Mouse (Mus musculus): Measurements from ENCODE around the gene Hey2. TPM values are rescaled to one million over a fixed set of nuclear protein-coding genes. Genes with fewer than 3 reads are reported as not detected.

The Hey2 gene
- polyA plus RNA-seq, 1 experiment from 2014 or later = 3.8 TPM

- H3K4me1 ChIP-seq = no peaks in the 10 kb centered on the region
- no peaks in the 10 kb centered on the region for H3K27me3 ChIP-seq (ENCODE audit: low read depth, poor library complexity, severe bottlenecking)
- WGBS = 47% methylated on average over 9 of the region's 9 CpGs
- H3K36me3 ChIP-seq = no peaks in the 10 kb centered on the region
- no peaks in the 10 kb centered on the region for H3K9me3 ChIP-seq (replicated peaks)
- DNase-seq (ENCODE audit: low spot score) = no peak
- H3K4me3 ChIP-seq = peak overlapping the region; percentile 41
- no peak overlapping the region for H3K27ac ChIP-seq (replicated peaks)
Observed at GRCm38 (mm10) chr10:30810247-30810966, 32.2 kb downstream of the Hey2 start.

GRCm38 (mm10) chr10:30803587-30804253 lies 38.9 kb downstream of the Hey2 start:
- Histone ChIP-seq H3K36me3 (no peaks in the 10 kb centered on the region), H3K9me3 (replicated peaks) (no peaks in the 10 kb centered on the region), H3K27ac (replicated peaks) (peak overlapping the region; percentile 97), H3K4me3 (peak overlapping the region; percentile 87), H3K27me3 (ENCODE audit: low read depth, poor library complexity, severe bottlenecking) (no peaks in the 10 kb centered on the region), H3K4me1 (peaks cover 18% of the 10 kb centered on the region)
- WGBS = 45% methylated on average over 7 of the region's 7 CpGs
- DNase-seq (ENCODE audit: low spot score) = no peak

DNA sequence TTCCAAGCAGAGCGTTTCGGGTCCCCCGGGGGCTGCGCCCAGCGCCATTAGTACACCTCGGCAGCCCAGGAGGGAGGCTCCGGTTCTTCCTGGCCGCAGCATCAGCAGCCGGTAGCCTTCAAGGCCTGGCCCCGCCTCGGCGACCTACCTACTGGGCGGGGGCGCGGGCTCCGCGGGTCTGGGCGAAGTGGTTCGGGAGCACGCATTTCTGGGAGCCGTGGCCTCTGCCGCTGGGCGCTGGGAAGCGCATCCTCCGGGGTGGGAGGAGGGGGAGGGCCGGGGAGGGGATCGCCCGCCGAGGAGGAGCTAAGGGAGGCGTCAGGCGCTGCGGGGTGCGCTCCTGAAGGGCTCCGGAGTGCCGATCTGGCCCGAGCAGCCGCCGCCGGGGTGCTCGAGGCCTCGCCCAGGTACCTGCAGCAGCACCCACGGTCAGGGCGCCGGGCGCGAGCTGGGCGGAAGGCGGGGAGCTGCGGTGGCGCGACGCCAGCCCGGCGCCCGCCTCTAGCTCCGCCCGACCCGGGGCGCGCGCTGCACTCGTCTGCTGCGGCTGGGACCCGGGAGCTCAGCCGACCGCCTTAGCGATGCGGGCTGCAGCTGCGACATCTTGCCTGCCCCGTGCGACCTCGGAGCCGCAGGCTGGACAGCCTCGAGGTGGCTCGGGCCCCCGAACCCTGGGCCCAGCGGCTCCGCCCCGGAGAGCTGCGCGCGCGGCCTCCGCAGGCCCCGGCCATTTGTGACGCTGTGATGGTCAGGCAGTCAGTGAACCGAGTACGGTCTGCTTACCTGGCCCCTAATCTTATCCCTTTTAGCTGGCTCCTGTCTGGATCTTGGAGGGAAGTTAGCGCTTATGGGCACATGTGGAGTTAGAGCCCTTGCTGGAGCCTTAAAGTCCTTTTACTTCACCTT lies 39.7 kb downstream of the Hey2 start, which contains the start of gene Ncoa7:
Ncoa7 (minus strand) TSS at position 646 of the 906 bp plus-strand sequence.
- WGBS = under 1% methylated on average over 85 of the region's 89 CpGs
- H3K27me3 ChIP-seq (ENCODE audit: low read depth, poor library complexity, severe bottlenecking) = no peaks in the 10 kb centered on the region
- no peaks in the 10 kb centered on the region for H3K36me3 ChIP-seq
- H3K9me3 ChIP-seq (replicated peaks) = no peaks in the 10 kb centered on the region
- H3K4me3 ChIP-seq = peak within 1 kb of the TSS; percentile 87
- H3K27ac ChIP-seq (replicated peaks) = peak within 1 kb of the TSS; percentile 97
- H3K4me1 ChIP-seq = peaks cover 18% of the 10 kb centered on the region
- peak; percentile 86 for DNase-seq (ENCODE audit: low spot score)

GRCm38 (mm10) chr10:30802033-30802432 lies 40.6 kb downstream of the Hey2 start:
- Histone ChIP-seq H3K9me3 (replicated peaks) (no peaks in the 10 kb centered on the region), H3K27me3 (ENCODE audit: low read depth, poor library complexity, severe bottlenecking) (no peaks in the 10 kb centered on the region), H3K27ac (replicated peaks) (peak overlapping the region; percentile 97), H3K36me3 (no peaks in the 10 kb centered on the region), H3K4me1 (peaks cover 18% of the 10 kb centered on the region), H3K4me3 (peak overlapping the region; percentile 87)
- 11% methylated on average over 8 of the region's 8 CpGs for WGBS
- DNase-seq (ENCODE audit: low spot score) = peak; percentile 22

- H3K27me3 ChIP-seq (ENCODE audit: low read depth, poor library complexity, severe bottlenecking) = no peaks in the 10 kb centered on the region
- H3K36me3 ChIP-seq = peaks cover 12% of the 10 kb centered on the region; the same call in 1 of the 2 replicates
- no peak for DNase-seq (ENCODE audit: low spot score)
- no peak overlapping the region for H3K27ac ChIP-seq (replicated peaks)
- H3K4me3 ChIP-seq = no peak overlapping the region
- WGBS = 90% methylated on average over 2 of the region's 2 CpGs
- peaks cover 18% of the 10 kb centered on the region for H3K4me1 ChIP-seq
- peaks cover 12% of the 10 kb centered on the region; the same call in 1 of the 2 replicates for H3K9me3 ChIP-seq (replicated peaks)
Observed at GRCm38 (mm10) chr10:30799713-30800450, 42.7 kb downstream of the Hey2 start.

DNA sequence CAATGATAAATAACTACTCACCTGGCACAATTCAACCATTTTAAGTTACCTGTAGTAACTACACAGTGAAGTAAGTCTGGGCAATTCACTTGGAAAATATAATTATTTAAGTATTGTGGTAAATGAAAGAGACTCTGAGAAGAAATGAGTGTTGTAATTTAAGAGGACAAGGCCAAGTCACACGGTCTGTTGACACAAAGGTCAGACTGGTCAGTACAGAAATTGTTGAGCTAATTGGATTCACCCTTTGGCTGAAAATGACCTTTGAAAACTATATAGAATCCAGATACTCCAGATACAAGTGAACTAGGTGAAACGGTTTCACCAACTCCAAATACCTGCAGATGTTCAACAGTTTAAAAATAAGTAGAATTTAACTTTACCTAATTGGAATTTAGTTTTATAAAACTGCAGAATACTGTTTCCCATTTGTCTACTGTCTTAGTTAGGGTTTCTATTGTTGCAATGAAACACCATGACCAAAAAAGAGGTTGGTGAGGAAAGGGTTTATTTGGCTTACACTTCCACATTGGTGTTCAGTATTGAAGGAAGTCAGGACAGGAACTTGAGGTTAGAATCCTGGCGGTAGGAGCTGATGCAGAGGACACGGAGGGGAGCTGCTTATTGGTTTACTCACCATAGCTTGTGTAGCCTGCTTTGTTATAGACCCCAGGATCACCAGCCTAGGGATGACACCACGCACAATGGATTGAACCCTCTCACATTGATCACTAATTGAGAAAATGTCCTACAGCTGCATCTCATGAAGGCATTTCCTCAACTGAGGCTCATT lies 45.9 kb downstream of the Hey2 start:
- Histone ChIP-seq H3K4me1 (0 out of 2 replicates have a peak, but pooled peaks cover 2% of the 10 kb centered on the region), H3K36me3 (peaks cover 20% of the 10 kb centered on the region), H3K27me3 (ENCODE audit: low read depth, poor library complexity, severe bottlenecking) (no peaks in the 10 kb centered on the region), H3K9me3 (replicated peaks) (peaks cover 21% of the 10 kb centered on the region; the same call in 1 of the 2 replicates), H3K27ac (replicated peaks) (no peak overlapping the region), H3K4me3 (no peak overlapping the region)
- WGBS = 81% methylated on average over 5 of the region's 5 CpGs
- no peak for DNase-seq (ENCODE audit: low spot score)

DNA sequence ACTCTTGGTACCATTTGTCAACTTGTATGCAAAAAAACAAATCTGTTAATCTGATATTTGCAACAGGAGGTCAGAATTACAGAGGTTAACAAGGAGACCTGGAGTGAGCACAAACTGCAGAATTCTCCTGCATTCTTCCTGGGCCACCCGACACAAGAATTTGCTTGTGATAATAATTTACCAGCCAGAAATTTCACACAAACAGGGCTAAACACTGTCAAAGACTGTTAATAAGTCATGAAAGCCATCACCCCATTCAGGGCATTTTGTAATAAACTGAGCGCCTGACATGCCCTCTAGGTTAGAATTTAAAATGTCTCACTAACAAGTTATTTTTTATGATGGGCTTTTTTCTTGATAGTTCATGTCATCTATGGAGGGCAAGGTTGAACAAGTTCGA lies 51.6 kb downstream of the Hey2 start:
- H3K27me3 ChIP-seq (ENCODE audit: low read depth, poor library complexity, severe bottlenecking) = no peaks in the 10 kb centered on the region
- 86% methylated on average over 3 of the region's 3 CpGs for WGBS

DNA sequence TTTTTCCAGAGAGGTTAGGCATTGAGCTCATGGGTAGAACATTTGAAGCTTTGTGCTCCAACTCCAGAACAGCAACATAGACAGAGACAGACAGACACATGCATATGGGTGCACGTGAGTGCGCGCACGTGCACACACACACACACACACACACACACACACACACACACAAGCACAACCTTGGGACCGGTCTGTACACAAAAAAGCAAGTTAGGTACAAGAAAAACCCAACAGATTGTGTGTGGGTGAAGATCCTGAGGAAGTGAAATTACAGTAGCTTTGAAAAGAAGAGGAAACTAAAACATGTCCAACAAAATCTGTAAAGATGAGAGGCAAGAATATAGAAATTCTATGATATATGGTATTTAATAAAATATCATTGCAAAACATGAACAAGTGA lies 53.1 kb downstream of the Hey2 start:
- H3K27ac ChIP-seq (replicated peaks) = no peak overlapping the region
- peaks cover 6% of the 10 kb centered on the region; the same call in 1 of the 2 replicates for H3K9me3 ChIP-seq (replicated peaks)
- no peaks in the 10 kb centered on the region for H3K27me3 ChIP-seq (ENCODE audit: low read depth, poor library complexity, severe bottlenecking)
- no peaks in the 10 kb centered on the region for H3K4me1 ChIP-seq
- H3K4me3 ChIP-seq = no peak overlapping the region
- 97% methylated on average over 5 of the region's 5 CpGs for WGBS
- peaks cover 6% of the 10 kb centered on the region for H3K36me3 ChIP-seq
- DNase-seq (ENCODE audit: low spot score) = no peak

More for the DNA sequence above, 51.6 kb downstream of the Hey2 start:
- no peaks in the 10 kb centered on the region for H3K4me1 ChIP-seq
- no peak for DNase-seq (ENCODE audit: low spot score)
- H3K4me3 ChIP-seq = no peak overlapping the region
- H3K27ac ChIP-seq (replicated peaks) = no peak overlapping the region
- H3K9me3 ChIP-seq (replicated peaks) = peaks cover 17% of the 10 kb centered on the region; the same call in 1 of the 2 replicates
- peaks cover 15% of the 10 kb centered on the region for H3K36me3 ChIP-seq

- H3K9me3 ChIP-seq (replicated peaks) = no peaks in the 10 kb centered on the region
- 93% methylated on average over 1 of the region's 1 CpGs for WGBS
Observed at GRCm38 (mm10) chr10:30788340-30788721, 54.3 kb downstream of the Hey2 start.

DNA sequence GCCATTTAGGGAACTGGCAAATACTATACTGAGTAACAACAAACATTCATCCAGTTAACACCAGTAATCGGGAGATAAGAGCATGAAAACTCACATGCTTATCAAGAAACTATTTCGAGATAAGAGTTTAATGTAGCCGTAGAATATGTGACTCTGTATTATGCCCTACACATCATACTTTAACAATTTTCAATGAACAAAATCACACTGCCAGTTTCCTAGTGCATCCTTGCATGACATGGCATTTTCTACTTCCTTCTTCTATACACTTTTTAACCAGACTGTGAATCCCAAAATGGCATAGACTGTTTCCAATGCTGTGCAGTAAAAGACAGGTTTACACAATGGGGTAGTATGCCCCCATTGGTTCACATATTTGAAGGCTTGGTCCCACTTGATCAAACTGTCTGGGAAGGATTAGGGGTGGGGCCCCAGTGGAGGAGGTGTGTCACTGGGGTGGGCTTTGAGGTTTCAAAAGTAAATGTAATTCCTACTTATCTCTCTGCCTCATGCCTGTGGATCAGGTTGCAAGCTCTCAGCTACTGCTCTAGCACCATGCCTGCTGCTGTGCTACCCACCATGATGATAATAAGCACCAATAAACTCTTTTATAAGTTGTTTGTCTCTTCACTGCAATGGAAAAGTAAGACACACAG lies 54.8 kb downstream of the Hey2 start:
- Histone ChIP-seq H3K27ac (replicated peaks) (no peak overlapping the region), H3K27me3 (ENCODE audit: low read depth, poor library complexity, severe bottlenecking) (no peaks in the 10 kb centered on the region), H3K4me3 (no peak overlapping the region), H3K9me3 (replicated peaks) (no peaks in the 10 kb centered on the region), H3K4me1 (no peaks in the 10 kb centered on the region), H3K36me3 (no peaks in the 10 kb centered on the region)
- 94% methylated on average over 3 of the region's 3 CpGs for WGBS
- DNase-seq (ENCODE audit: low spot score) = no peak

More at GRCm38 (mm10) chr10:30788340-30788721, 54.3 kb downstream of the Hey2 start:
- no peak for DNase-seq (ENCODE audit: low spot score)
- Histone ChIP-seq H3K27ac (replicated peaks) (no peak overlapping the region), H3K4me1 (no peaks in the 10 kb centered on the region), H3K27me3 (ENCODE audit: low read depth, poor library complexity, severe bottlenecking) (no peaks in the 10 kb centered on the region), H3K36me3 (no peaks in the 10 kb centered on the region), H3K4me3 (no peak overlapping the region)
